Mouse (Mus musculus): ENCODE results near the gene Dck. TPM values are rescaled to one million over a fixed set of nuclear protein-coding genes. Genes with fewer than 3 reads are reported as not detected.

Dck gene
- polyA plus RNA-seq, 1 experiment: 1.3 TPM

GRCm38 (mm10) chr5:88829835-88830571 is 65.2 kb downstream of the Dck start:
- 82% methylated on average over 8 of the region's 8 CpGs for WGBS
- H3K27me3 ChIP-seq (ENCODE audit: control insufficient read depth, insufficient read depth, low read length): no peaks in the 10 kb centered on the region

DNA sequence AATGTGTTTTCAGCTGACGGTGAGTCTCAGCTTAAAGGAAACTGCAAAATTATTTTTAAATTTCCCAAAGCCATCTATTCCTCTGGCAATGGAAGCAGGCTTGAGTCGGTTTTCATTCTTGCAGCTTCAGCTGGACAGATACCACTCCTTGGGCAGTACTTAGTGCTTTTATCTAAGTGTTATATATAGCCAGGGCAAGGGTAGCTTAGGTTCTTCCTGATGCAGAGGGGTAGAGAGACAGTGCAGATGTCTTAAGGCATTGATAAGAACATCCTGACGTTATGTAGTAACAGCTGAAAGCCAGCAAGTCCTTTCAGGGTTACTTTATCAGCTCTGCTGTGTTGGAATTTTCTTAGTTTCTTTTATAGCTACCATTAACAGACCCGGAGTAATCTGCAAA is 66.1 kb downstream of the Dck start:
- peaks cover 15% of the 10 kb centered on the region; the same call in 1 of the 2 replicates for H3K4me1 ChIP-seq (ENCODE audit: control insufficient read depth, insufficient read depth, insufficient read length, low read length)
- H3K36me3 ChIP-seq (ENCODE audit: control insufficient read depth, insufficient read depth, low read length): no peaks in the 10 kb centered on the region
- no peak overlapping the region for H3K4me3 ChIP-seq (ENCODE audit: low read depth, low read length)
- H3K27me3 ChIP-seq (ENCODE audit: control insufficient read depth, insufficient read depth, low read length): no peaks in the 10 kb centered on the region
- no peak overlapping the region for H3K27ac ChIP-seq (ENCODE audit: insufficient read depth, low read depth, low read length)
- TF ChIP-seq CTCF (IDR thresholded peaks at IDR 0.05; ENCODE audit: extremely low read depth, insufficient read length, insufficient replicate concordance, low read depth, low read length) (no peak), POLR2A (IDR thresholded peaks at IDR 0.05; ENCODE audit: low read depth, low read length) (no peak)
- WGBS: 49% methylated on average over 4 of the region's 4 CpGs

More at GRCm38 (mm10) chr5:88829835-88830571, 65.2 kb downstream of the Dck start:
- H3K36me3 ChIP-seq (ENCODE audit: control insufficient read depth, insufficient read depth, low read length): no peaks in the 10 kb centered on the region
- H3K4me1 ChIP-seq (ENCODE audit: control insufficient read depth, insufficient read depth, insufficient read length, low read length): peaks cover 11% of the 10 kb centered on the region; the same call in 1 of the 2 replicates
- H3K4me3 ChIP-seq (ENCODE audit: low read depth, low read length): no peak overlapping the region
- no peak overlapping the region for H3K27ac ChIP-seq (ENCODE audit: insufficient read depth, low read depth, low read length)
- TF ChIP-seq CTCF (IDR thresholded peaks at IDR 0.05; ENCODE audit: extremely low read depth, insufficient read length, insufficient replicate concordance, low read depth, low read length) (no peak), POLR2A (IDR thresholded peaks at IDR 0.05; ENCODE audit: low read depth, low read length) (no peak)

- Histone ChIP-seq H3K27me3 (ENCODE audit: control insufficient read depth, insufficient read depth, low read length) (no peaks in the 10 kb centered on the region), H3K4me3 (ENCODE audit: low read depth, low read length) (no peak overlapping the region), H3K27ac (ENCODE audit: insufficient read depth, low read depth, low read length) (no peak overlapping the region), H3K36me3 (ENCODE audit: control insufficient read depth, insufficient read depth, low read length) (no peaks in the 10 kb centered on the region), H3K4me1 (ENCODE audit: control insufficient read depth, insufficient read depth, insufficient read length, low read length) (peaks cover 16% of the 10 kb centered on the region; the same call in 1 of the 2 replicates)
- TF ChIP-seq POLR2A (IDR thresholded peaks at IDR 0.05; ENCODE audit: low read depth, low read length) (no peak), CTCF (IDR thresholded peaks at IDR 0.05; ENCODE audit: extremely low read depth, insufficient read length, insufficient replicate concordance, low read depth, low read length) (no peak)
- 70% methylated on average over 3 of the region's 3 CpGs for WGBS
Measured at GRCm38 (mm10) chr5:88831935-88832334, 67.1 kb downstream of the Dck start.

Other genes starting within 250 kb of the Dck start
- gene Jchain, start 237.1 kb upstream of the Dck start, polyA plus RNA-seq (2012; rRNA removed): 1,015 and 1,726 TPM in 2 replicates
- 4.2 and 6.6 TPM in 2 replicates for gene Utp3, start 210.5 kb upstream of the Dck start, polyA plus RNA-seq (2012; rRNA removed)
- 3.1 and 6.4 TPM in 2 replicates for gene Rufy3, start 200.0 kb upstream of the Dck start, polyA plus RNA-seq (2012; rRNA removed)
- 13.9 and 22.3 TPM in 2 replicates for gene Grsf1, start 88.8 kb upstream of the Dck start, polyA plus RNA-seq (2012; rRNA removed)
- gene Mob1b, start 44.1 kb upstream of the Dck start, polyA plus RNA-seq (2012; rRNA removed): 0.79 and 2.2 TPM in 2 replicates
- gene Slc4a4, start 121.8 kb downstream of the Dck start, polyA plus RNA-seq (2012; rRNA removed): 11.0 and 15.3 TPM in 2 replicates